Mouse (Mus musculus): ENCODE measurements around the gene Ash1l. TPM values are rescaled to one million over a fixed set of nuclear protein-coding genes. Genes with fewer than 3 reads are reported as not detected.
A peak's percentile ranks its signal among the peaks of the same experiment; 100 is the strongest.

Ash1l gene
- total and polyA plus RNA-seq, 3 experiments, result 9.6 to 22.2 (median 12.8) TPM

- DNase-seq (ENCODE audit: low read depth, low spot score), result no peak
- no peak overlapping the region for H3K4me3 ChIP-seq (ENCODE audit: control insufficient read depth in 1 of 2, insufficient read depth in 1 of 2, low read depth in 2 of 2, low read length in 2 of 2)
- H3K79me2 ChIP-seq (ENCODE audit: control insufficient read depth, insufficient read depth, low read length, poor library complexity), result no peaks in the 10 kb centered on the region
- no peak overlapping the region for H3K27ac ChIP-seq (ENCODE audit: control insufficient read depth, low read depth, low read length)
- peaks cover 5 to 14% of the 10 kb centered on the region in 2 experiments; a peak in 3 of 4 replicates for H3K4me1 ChIP-seq (ENCODE audit: control insufficient read depth in 1 of 2, insufficient read depth in 2 of 2, low read length in 2 of 2)
- no peaks in the 10 kb centered on the region for H3K9me3 ChIP-seq (replicated peaks; ENCODE audit: insufficient read depth, low read length)
- H3K9ac ChIP-seq (ENCODE audit: control insufficient read depth, low read depth, low read length, poor library complexity, severe bottlenecking), result no peak overlapping the region
- H3K27me3 ChIP-seq (ENCODE audit: control insufficient read depth in 1 of 2, insufficient read depth in 2 of 2, low read length in 2 of 2), result no peaks in the 10 kb centered on the region
- H3K36me3 ChIP-seq (ENCODE audit: control insufficient read depth in 1 of 2, insufficient read depth in 2 of 2, low read length in 2 of 2), result peaks cover 0 to 10% of the 10 kb centered on the region in 2 experiments; a peak in 2 of 4 replicates
- no peak for TF ChIP-seq MAZ (IDR thresholded peaks at IDR 0.05; ENCODE audit: low read depth, low read length)
- TF ChIP-seq POLR2A (IDR thresholded peaks at IDR 0.05; ENCODE audit: control insufficient read depth in 1 of 2, insufficient read depth in 1 of 2, low read depth in 1 of 2, low read length in 2 of 2, poor library complexity in 1 of 2), result no peak
- TF ChIP-seq USF2 (IDR thresholded peaks at IDR 0.05; ENCODE audit: borderline replicate concordance in 1 of 2, insufficient read depth in 1 of 2, low read depth in 1 of 2, low read length in 2 of 2), result no peak
- no peak for TF ChIP-seq POLR2AphosphoS2 (IDR thresholded peaks at IDR 0.05; ENCODE audit: low read length)
- no peak for TF ChIP-seq MEF2A (IDR thresholded peaks at IDR 0.05; ENCODE audit: extremely low read depth, insufficient replicate concordance, low read depth, low read length, poor library complexity, severe bottlenecking)
- no peak for TF ChIP-seq TAL1 (IDR thresholded peaks at IDR 0.05; ENCODE audit: low read length)
- TF ChIP-seq ETS1 (IDR thresholded peaks at IDR 0.05; ENCODE audit: low read depth, low read length), result no peak
- TF ChIP-seq USF1 (IDR thresholded peaks at IDR 0.05; ENCODE audit: low read depth, low read length), result no peak
- TF ChIP-seq CHD2 (IDR thresholded peaks at IDR 0.05; ENCODE audit: low read length), result no peak
- no peak for TF ChIP-seq MAFK (IDR thresholded peaks at IDR 0.05; ENCODE audit: borderline replicate concordance, low read depth, low read length)
- no peak for TF ChIP-seq ELF1 (IDR thresholded peaks at IDR 0.05; ENCODE audit: low read depth, low read length)
- TF ChIP-seq ZNF384 (IDR thresholded peaks at IDR 0.05; ENCODE audit: low read depth, low read length), result no peak
- no peak for TF ChIP-seq MYC (IDR thresholded peaks at IDR 0.05; ENCODE audit: low read depth, low read length)
- no peak for TF ChIP-seq HCFC1 (IDR thresholded peaks at IDR 0.05; ENCODE audit: low read depth, low read length)
- TF ChIP-seq KAT2A (conservative IDR thresholded peaks at IDR 0.05; ENCODE audit: low read depth, low read length), result no peak
- no peak for TF ChIP-seq ZC3H11A (IDR thresholded peaks at IDR 0.05; ENCODE audit: low read depth, low read length)
- no peak for TF ChIP-seq TBP (IDR thresholded peaks at IDR 0.05; ENCODE audit: low read depth, low read length)
- no peak for TF ChIP-seq BHLHE40 (IDR thresholded peaks at IDR 0.05; ENCODE audit: borderline replicate concordance, low read depth, low read length)
- TF ChIP-seq MXI1 (IDR thresholded peaks at IDR 0.05; ENCODE audit: low read depth, low read length), result no peak
These were observed 172.9 kb downstream of the Ash1l start for GRCm38 (mm10) chr3:89123313-89123712.

DNA sequence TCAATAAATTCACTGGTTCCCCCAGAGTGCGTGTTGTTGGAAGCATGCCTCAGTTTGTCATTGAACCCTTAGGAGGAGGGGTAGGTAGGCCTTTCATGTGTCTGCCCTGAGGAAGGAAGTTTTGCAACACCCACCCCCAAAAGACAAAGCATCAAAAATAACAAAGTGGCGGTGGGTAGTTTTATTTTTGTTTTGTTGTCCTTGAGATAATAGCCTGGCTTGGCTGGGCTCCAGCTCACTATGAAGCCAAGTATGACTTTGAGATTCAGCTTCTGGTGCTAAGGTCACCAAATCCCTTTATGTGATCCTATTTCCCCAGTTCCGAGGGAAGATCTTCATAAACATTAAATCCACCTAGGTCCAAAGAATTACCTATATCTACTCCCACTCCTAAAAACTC lies 173.8 kb downstream of the Ash1l start:
- Histone ChIP-seq H3K36me3 (ENCODE audit: control insufficient read depth in 1 of 2, insufficient read depth in 2 of 2, low read length in 2 of 2) (peaks cover 0 to 12% of the 10 kb centered on the region in 2 experiments; a peak in 2 of 4 replicates), H3K79me2 (ENCODE audit: control insufficient read depth, insufficient read depth, low read length, poor library complexity) (no peaks in the 10 kb centered on the region), H3K9ac (ENCODE audit: control insufficient read depth, low read depth, low read length, poor library complexity, severe bottlenecking) (no peak overlapping the region), H3K27me3 (ENCODE audit: control insufficient read depth in 1 of 2, insufficient read depth in 2 of 2, low read length in 2 of 2) (no peaks in the 10 kb centered on the region), H3K9me3 (replicated peaks; ENCODE audit: insufficient read depth, low read length) (no peaks in the 10 kb centered on the region), H3K4me3 (ENCODE audit: control insufficient read depth in 1 of 2, insufficient read depth in 1 of 2, low read depth in 2 of 2, low read length in 2 of 2) (no peak overlapping the region), H3K4me1 (ENCODE audit: control insufficient read depth in 1 of 2, insufficient read depth in 2 of 2, low read length in 2 of 2) (peaks cover 12 to 22% of the 10 kb centered on the region in 2 experiments), H3K27ac (ENCODE audit: control insufficient read depth, low read depth, low read length) (no peak overlapping the region)
- peak; percentile 54 for DNase-seq (ENCODE audit: low read depth, low spot score)
- no peak for TF ChIP-seq POLR2AphosphoS2 (IDR thresholded peaks at IDR 0.05; ENCODE audit: low read length)
- no peak for TF ChIP-seq ZC3H11A (IDR thresholded peaks at IDR 0.05; ENCODE audit: low read depth, low read length)
- TF ChIP-seq MYB (IDR thresholded peaks at IDR 0.05; ENCODE audit: low read depth, low read length), result no peak
- TF ChIP-seq TBP (IDR thresholded peaks at IDR 0.05; ENCODE audit: low read depth, low read length), result no peak
- no peak for TF ChIP-seq USF1 (IDR thresholded peaks at IDR 0.05; ENCODE audit: low read depth, low read length)
- no peak for TF ChIP-seq MAZ (IDR thresholded peaks at IDR 0.05; ENCODE audit: low read depth, low read length)
- no peak for TF ChIP-seq BHLHE40 (IDR thresholded peaks at IDR 0.05; ENCODE audit: borderline replicate concordance, low read depth, low read length)
- no peak for TF ChIP-seq POLR2AphosphoS5 (IDR thresholded peaks at IDR 0.05; ENCODE audit: borderline replicate concordance, low read depth, low read length)
- no peak for TF ChIP-seq ZKSCAN1 (IDR thresholded peaks at IDR 0.05; ENCODE audit: low read depth, low read length)
- TF ChIP-seq GABPA (IDR thresholded peaks at IDR 0.05; ENCODE audit: low read depth, low read length), result no peak
- no peak for TF ChIP-seq SMC3 (IDR thresholded peaks at IDR 0.05; ENCODE audit: low read depth, low read length)
- no peak for TF ChIP-seq HCFC1 (IDR thresholded peaks at IDR 0.05; ENCODE audit: low read depth, low read length)
- no peak for TF ChIP-seq KAT2A (conservative IDR thresholded peaks at IDR 0.05; ENCODE audit: low read depth, low read length)
- TF ChIP-seq ZMIZ1 (IDR thresholded peaks at IDR 0.05; ENCODE audit: low read depth, low read length), result no peak
- TF ChIP-seq ELF1 (IDR thresholded peaks at IDR 0.05; ENCODE audit: low read depth, low read length), result no peak
- no peak for TF ChIP-seq UBTF (IDR thresholded peaks at IDR 0.05; ENCODE audit: borderline replicate concordance, insufficient read depth, low read depth, low read length)
- no peak for TF ChIP-seq MXI1 (IDR thresholded peaks at IDR 0.05; ENCODE audit: low read depth, low read length)
- TF ChIP-seq EP300 (IDR thresholded peaks at IDR 0.05; ENCODE audit: low read depth in 1 of 2, low read length in 2 of 2), result no peak
